Comparison of ENCODE assay signal across 30 mouse cellular contexts in genomic region chr8:107513249-107513648, GRCm38 (mm10).
"Had no signal": no experiment of that assay in that cellular context is flagged by ENCODE, and none has a peak within 500 bp of the region (broad histone marks: within the 10 kb centered on the region; RNA-seq: fewer than 3 reads in every experiment).

No protein-coding gene starts in this region.

- H3K4me2 ChIP-seq: limb, embryonic 12.5 days; limb, embryonic 13.5 days; limb, embryonic 15.5 days; liver, embryonic 11.5 days; liver, embryonic 12.5 days; liver, embryonic 13.5 days; liver, embryonic 15.5 days; lung, embryonic 15.5 days; midbrain, embryonic 11.5 days; midbrain, embryonic 12.5 days; midbrain, embryonic 13.5 days; midbrain, embryonic 15.5 days; neural tube, embryonic 12.5 days; neural tube, embryonic 13.5 days had no signal

- H3K9me3 ChIP-seq: limb, embryonic 12.5 days; limb, embryonic 13.5 days; limb, embryonic 15.5 days; liver, embryonic 12.5 days; liver, embryonic 13.5 days; liver, embryonic 15.5 days; lung, embryonic 15.5 days; megakaryocyte, embryonic 14.5 days; midbrain, embryonic 10.5 days; midbrain, embryonic 12.5 days; midbrain, embryonic 13.5 days; midbrain, embryonic 15.5 days; neural tube, embryonic 12.5 days; neural tube, embryonic 13.5 days had no signal

- H3K36me3 ChIP-seq: lung, embryonic 15.5 days had no signal

- H3K27me3 ChIP-seq: limb, embryonic 12.5 days; limb, embryonic 13.5 days; limb, embryonic 15.5 days; liver, embryonic 12.5 days; liver, embryonic 13.5 days; liver, embryonic 15.5 days; lung, embryonic 15.5 days; megakaryocyte, embryonic 14.5 days; midbrain, embryonic 12.5 days; midbrain, embryonic 13.5 days; midbrain, embryonic 15.5 days; neural tube, embryonic 12.5 days; neural tube, embryonic 13.5 days had no signal

- H3K4me1 ChIP-seq: limb, embryonic 12.5 days; lung, embryonic 15.5 days; midbrain, embryonic 10.5 days; midbrain, embryonic 12.5 days; midbrain, embryonic 13.5 days; midbrain, embryonic 15.5 days; neural tube, embryonic 12.5 days; neural tube, embryonic 13.5 days had no signal

- H3K27ac ChIP-seq: left cerebral cortex, adult 2 months; limb, embryonic 12.5 days; limb, embryonic 13.5 days; limb, embryonic 15.5 days; liver, embryonic 12.5 days; liver, embryonic 13.5 days; liver, embryonic 14.5 days; liver, embryonic 15.5 days; lung, embryonic 15.5 days; macrophage; midbrain, embryonic 10.5 days; midbrain, embryonic 12.5 days; midbrain, embryonic 13.5 days; midbrain, embryonic 15.5 days; neural tube, embryonic 12.5 days; neural tube, embryonic 13.5 days had no signal

- H3K4me3 ChIP-seq: left cerebral cortex, adult 2 months; limb, embryonic 12.5 days; limb, embryonic 13.5 days; limb, embryonic 15.5 days; liver, embryonic 12.5 days; liver, embryonic 13.5 days; liver, embryonic 15.5 days; lung, embryonic 15.5 days; megakaryocyte, embryonic 14.5 days; midbrain, embryonic 10.5 days; midbrain, embryonic 12.5 days; midbrain, embryonic 13.5 days; midbrain, embryonic 15.5 days; myocyte; neural tube, embryonic 12.5 days; neural tube, embryonic 13.5 days had no signal

- ATAC-seq: liver, embryonic 12.5 days; liver, postnatal 0 days; lung, postnatal 0 days; midbrain, embryonic 13.5 days; midbrain, embryonic 15.5 days; midbrain, embryonic 16.5 days had no signal

- H3K9ac ChIP-seq: limb, embryonic 12.5 days; limb, embryonic 13.5 days; limb, embryonic 15.5 days; liver, embryonic 12.5 days; liver, embryonic 13.5 days; liver, embryonic 14.5 days; liver, embryonic 15.5 days; liver, postnatal 0 days; lung, embryonic 15.5 days; midbrain, embryonic 12.5 days; midbrain, embryonic 13.5 days; midbrain, embryonic 15.5 days; neural tube, embryonic 12.5 days; neural tube, embryonic 13.5 days had no signal

- DNase-seq: layer of hippocampus, postnatal 36 days; left cerebral cortex, postnatal 4 days; liver; liver, embryonic 13.5 days; liver, postnatal 0 days; lung, adult 18-20 months; lung, postnatal 10 days; lung, postnatal 4 days; midbrain, embryonic 14.5 days had no signal
